Mouse (Mus musculus) heart, adult 2 months (tissue): ENCODE results near the gene Spcs2. TPM values are rescaled to one million over a fixed set of nuclear protein-coding genes. Genes with fewer than 3 reads are reported as not detected.

Experiments used
- DNase-seq, 2 experiments: peaks; one replicate each; pipeline ENCODE4 v3.0.0; 2021
- H3K27ac ChIP-seq: fragments of 200-600 bp; 2 replicates; pipeline ENCODE4 v1.8.1; 2022
- H3K27me3 ChIP-seq: fragments of 200-500 bp; 2 replicates; pipeline ENCODE4 v1.6.1; 2012; ENCODE audit warnings: mild to moderate bottlenecking, low read length, inconsistent platforms, mixed read lengths; ENCODE audit not compliant: control insufficient read depth, insufficient read depth
- H3K36me3 ChIP-seq: fragments of 200-500 bp; 2 replicates; pipeline ENCODE4 v1.6.1; 2012; ENCODE audit warnings: low read length, inconsistent platforms; ENCODE audit not compliant: control insufficient read depth, insufficient read depth
- H3K4me1 ChIP-seq: fragments of 200-500 bp; 2 replicates; pipeline ENCODE4 v1.6.1; 2011; ENCODE audit warnings: low read length; ENCODE audit not compliant: control insufficient read depth, insufficient read depth
- H3K4me3 ChIP-seq: fragments of 200-600 bp; 2 replicates; pipeline ENCODE4 v1.8.1; 2022
- H3K79me2 ChIP-seq: fragments of 200-500 bp; replicated peaks from 2 replicates; pipeline ENCODE4 v1.6.1; 2012; ENCODE audit warnings: mild to moderate bottlenecking, inconsistent platforms, low read length, moderate library complexity, mixed read lengths; ENCODE audit not compliant: control insufficient read depth, insufficient read depth
- H3K9ac ChIP-seq: fragments of 200-500 bp; 2 replicates; pipeline ENCODE4 v1.6.1; 2012; ENCODE audit warnings: low read depth, mild to moderate bottlenecking, control low read depth, inconsistent platforms, low read length, mixed read lengths
- CTCF ChIP-seq: fragments of 200-600 bp; IDR thresholded peaks from 2 replicates; pipeline ENCODE4 v1.8.1; 2022; ENCODE audit warnings: antibody characterized with exemption, mild to moderate bottlenecking, moderate library complexity
- EP300 ChIP-seq: fragments of 200-500 bp; IDR thresholded peaks from 2 replicates; pipeline ENCODE4 v1.6.1; 2011; ENCODE audit warnings: low read depth, low read length, control low read depth; ENCODE audit not compliant: insufficient read depth
- POLR2A ChIP-seq: fragments of 200-500 bp; IDR thresholded peaks from 2 replicates; pipeline ENCODE4 v1.6.1; 2011; ENCODE audit warnings: mild to moderate bottlenecking, low read depth, low read length, control low read depth; ENCODE audit not compliant: insufficient read depth
- WGBS: fragments of 180-500 bp; shearing (Covaris S2); methylation state at CpG from one replicate; pipeline ENCODE4 v1.1.7; 2018; 5-methylcytosine and 5-hydroxymethylcytosine counted together
- intact Hi-C: fragments of 180-260 bp; cut with DNase I; formaldehyde crosslinking; loops from one replicate; pipeline ENCODE4 v1.15.1; 2025
- polyA plus RNA-seq: library from polyadenylated mRNA; depleted of rRNA; stranded (reverse); fragments of >200 nt; gene quantifications from 2 replicates; pipeline ENCODE4 v1.2.3, GENCODE M21; 2012
- total RNA-seq, 2 experiments: library from RNA; stranded (reverse); gene quantifications; 2 replicates each; pipeline ENCODE4 v1.2.3; 2021

Spcs2 gene
- total and polyA plus RNA-seq, 3 experiments: 21.0 to 60.9 (median 58.8) TPM

- intact Hi-C loops: loop anchor here (2.0 to 5.0 kb wide), 2 partner anchors 30 to 377 kb away; partner anchors contain the start of genes Neu3 and Rps3
- H3K27me3 ChIP-seq: no peaks in the 10 kb centered on the region
- H3K9ac ChIP-seq: peak within 1 kb of the TSS; percentile 64
- H3K79me2 ChIP-seq: peaks cover 6% of the 10 kb centered on the region
- WGBS: under 1% methylated on average over 42 of the region's 42 CpGs
- peak within 1 kb of the TSS; percentile 100 for H3K4me3 ChIP-seq
- H3K36me3 ChIP-seq: no peaks in the 10 kb centered on the region; the same call in 1 of the 2 replicates
- H3K27ac ChIP-seq: peak within 1 kb of the TSS; percentile 94
- H3K4me1 ChIP-seq: peaks cover 6% of the 10 kb centered on the region
- TF ChIP-seq CTCF (no peak), EP300 (peak; percentile 59; the same call in 1 of the 2 replicates), POLR2A (peak; percentile 95)
- peak; percentile 94 to 98 for DNase-seq
Observed at GRCm38 (mm10) chr7:99858813-99859585, 4.3 kb downstream of the Spcs2 start, which contains the start of gene Xrra1. Gene Xrra1, plus strand, starts transcription at chr7:99859116.

DNA sequence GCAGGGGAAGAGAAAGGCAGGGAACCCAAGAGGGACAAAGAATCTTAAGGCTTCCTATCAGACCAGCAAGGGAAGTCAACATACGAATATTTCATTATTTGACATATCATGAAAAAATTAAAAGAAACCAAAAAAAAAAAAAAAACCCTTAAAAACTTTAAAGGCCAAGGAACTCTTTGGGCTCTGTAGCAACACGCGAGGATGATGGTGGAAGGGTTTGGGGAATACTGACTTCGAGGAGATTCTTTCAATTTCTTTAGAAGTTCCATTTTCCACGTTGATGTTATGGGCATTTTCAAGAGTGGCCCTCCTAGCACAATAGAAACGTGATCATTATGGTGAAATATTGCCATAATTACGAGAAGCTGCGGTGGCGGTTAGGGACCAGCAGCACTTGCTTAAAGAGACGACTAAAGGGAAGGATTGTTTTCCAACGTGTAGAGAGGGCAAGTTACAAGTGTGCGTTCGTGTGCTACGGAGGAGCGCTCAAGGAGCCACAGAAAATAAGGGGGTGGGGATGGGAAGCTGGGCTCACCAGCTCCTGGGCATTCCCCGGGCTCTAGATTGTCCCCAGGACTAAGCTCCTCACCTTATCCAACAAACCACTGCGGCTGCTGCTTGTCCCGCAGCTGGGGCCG is 5.0 kb downstream of the Spcs2 start:
- intact Hi-C loops: loop anchor here (2.0 to 5.0 kb wide), 2 partner anchors 29 to 376 kb away; partner anchors contain the start of genes Neu3 and Rps3
- no peak for TF ChIP-seq CTCF
- TF ChIP-seq POLR2A: no peak
- TF ChIP-seq EP300: no peak
- H3K4me1 ChIP-seq: peaks cover 6% of the 10 kb centered on the region
- peaks cover 6% of the 10 kb centered on the region for H3K79me2 ChIP-seq
- peak overlapping the region; percentile 64 for H3K9ac ChIP-seq
- peak overlapping the region; percentile 100 for H3K4me3 ChIP-seq
- under 1% methylated on average over 19 of the region's 19 CpGs for WGBS
- no peaks in the 10 kb centered on the region; the same call in 1 of the 2 replicates for H3K36me3 ChIP-seq
- DNase-seq: no peak
- H3K27ac ChIP-seq: peak overlapping the region; percentile 94
- no peaks in the 10 kb centered on the region for H3K27me3 ChIP-seq

GRCm38 (mm10) chr7:99856266-99856861 is 6.9 kb downstream of the Spcs2 start:
- 72% methylated on average over 14 of the region's 14 CpGs for WGBS
- H3K4me1 ChIP-seq: peaks cover 7% of the 10 kb centered on the region
- DNase-seq: no peak
- no peak overlapping the region for H3K9ac ChIP-seq
- H3K79me2 ChIP-seq: peaks cover 8% of the 10 kb centered on the region
- no peak overlapping the region for H3K27ac ChIP-seq
- H3K27me3 ChIP-seq: no peaks in the 10 kb centered on the region
- no peak for TF ChIP-seq EP300
- TF ChIP-seq POLR2A: no peak
- no peak for TF ChIP-seq CTCF
- H3K4me3 ChIP-seq: no peak overlapping the region
- H3K36me3 ChIP-seq: no peaks in the 10 kb centered on the region; the same call in 1 of the 2 replicates
- intact Hi-C loops: loop anchor here (5.0 kb wide), 1 partner anchor 374 kb away; the partner anchor contains the start of gene Rps3

DNA sequence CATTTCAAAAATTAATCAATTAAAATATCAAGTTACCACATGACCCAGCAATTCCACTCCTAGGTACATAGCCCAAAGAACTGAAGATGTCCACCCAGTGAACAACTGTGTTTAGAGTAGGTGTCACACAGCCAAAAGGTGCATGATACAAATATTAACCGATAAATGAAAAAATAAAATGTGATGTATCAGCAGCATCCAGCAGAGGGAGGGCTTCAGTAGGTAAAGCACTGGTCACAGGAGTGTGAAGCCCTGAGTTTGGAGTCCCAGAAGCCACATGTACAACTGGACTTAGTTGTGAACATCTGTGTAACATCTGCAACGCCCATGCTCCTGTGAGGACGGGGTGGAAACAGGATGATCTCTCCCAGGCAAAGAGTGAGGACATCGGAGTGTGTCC is 9.0 kb downstream of the Spcs2 start:
- no peaks in the 10 kb centered on the region for H3K27me3 ChIP-seq
- H3K4me3 ChIP-seq: no peak overlapping the region
- TF ChIP-seq POLR2A: no peak
- no peak for TF ChIP-seq EP300
- H3K27ac ChIP-seq: no peak overlapping the region
- H3K4me1 ChIP-seq: peaks cover 8% of the 10 kb centered on the region
- intact Hi-C loops: no loop called here
- no peaks in the 10 kb centered on the region; the same call in none of the 2 replicates for H3K36me3 ChIP-seq
- H3K9ac ChIP-seq: no peak overlapping the region
- WGBS: 71% methylated on average over 4 of the region's 4 CpGs
- H3K79me2 ChIP-seq: peaks cover 11% of the 10 kb centered on the region
- no peak for DNase-seq

- intact Hi-C loops: no loop called here
- H3K27me3 ChIP-seq: no peaks in the 10 kb centered on the region
- 91% methylated on average over 7 of the region's 7 CpGs for WGBS
Observed at GRCm38 (mm10) chr7:99853350-99853749, 9.9 kb downstream of the Spcs2 start.

More at GRCm38 (mm10) chr7:99853350-99853749, 9.9 kb downstream of the Spcs2 start:
- TF ChIP-seq EP300 (no peak), POLR2A (no peak)
- Histone ChIP-seq H3K4me1 (peaks cover 8% of the 10 kb centered on the region), H3K79me2 (peaks cover 12% of the 10 kb centered on the region), H3K4me3 (no peak overlapping the region), H3K36me3 (no peaks in the 10 kb centered on the region; the same call in none of the 2 replicates), H3K27ac (no peak overlapping the region), H3K9ac (no peak overlapping the region)
- DNase-seq: no peak
